Mouse (Mus musculus) left cerebral cortex, adult 18-20 months (tissue): ENCODE measurements around the gene Thnsl2. TPM values are rescaled to one million over a fixed set of nuclear protein-coding genes. Genes with fewer than 3 reads are reported as not detected.

Experiments
- DNase-seq, 2 experiments: peaks; one replicate each; pipeline ENCODE4 v3.0.0; 2021 to 2022; ENCODE audit warnings: low spot score in 2 of 2, mixed read lengths in 1 of 2
- total RNA-seq, 2 experiments: library from RNA; stranded (reverse); gene quantifications; 2 replicates each; pipeline ENCODE4 v1.2.3; 2021

Thnsl2 gene
- total RNA-seq, 2 experiments from 2014 or later: 3.8 to 5.6 TPM

DNA sequence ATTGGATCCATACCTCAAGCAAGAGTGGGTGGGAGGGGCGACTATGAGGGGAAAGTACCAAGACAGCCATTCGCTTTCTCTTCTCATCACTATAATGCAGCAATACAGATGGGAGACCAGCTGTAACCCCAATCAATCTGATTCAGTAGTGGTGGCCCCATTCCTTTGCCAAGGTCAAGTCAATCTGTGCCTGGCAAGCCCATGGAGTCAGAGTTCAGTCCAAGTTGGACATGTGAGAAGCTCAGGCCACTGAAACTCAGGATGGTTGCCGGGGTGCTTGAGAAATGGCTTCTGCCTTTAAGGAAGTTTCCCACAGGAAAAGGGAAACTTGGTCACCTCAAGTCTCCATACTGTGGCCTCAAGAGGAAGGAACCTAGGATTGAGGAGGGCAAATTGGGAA is 9.2 kb downstream of the Thnsl2 start:
- no peak for DNase-seq

GRCm38 (mm10) chr6:71133559-71133958 is 10.7 kb downstream of the Thnsl2 start:
- DNase-seq: no peak

DNA sequence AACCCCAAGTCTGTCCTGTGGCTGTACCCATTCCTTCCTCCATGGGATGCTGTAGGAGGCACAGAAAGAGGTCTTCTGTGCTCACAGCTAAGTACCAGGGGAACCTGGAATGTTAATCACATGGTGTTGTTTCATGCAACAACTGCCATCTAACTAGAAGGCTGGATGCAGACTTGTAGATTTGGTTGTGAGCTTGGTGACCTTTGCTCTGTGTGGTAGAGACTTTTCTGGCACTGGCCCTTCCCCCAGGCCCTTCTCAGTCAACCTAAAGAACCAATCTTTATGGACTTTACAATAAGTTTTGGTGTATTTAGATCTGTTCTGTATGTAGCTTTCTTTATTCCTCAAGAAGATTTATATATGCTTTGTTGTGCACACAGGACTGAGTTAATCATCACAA is 13.2 kb downstream of the Thnsl2 start:
- DNase-seq: no peak

GRCm38 (mm10) chr6:71130269-71130668 is 14.0 kb downstream of the Thnsl2 start:
- DNase-seq: no peak

DNA sequence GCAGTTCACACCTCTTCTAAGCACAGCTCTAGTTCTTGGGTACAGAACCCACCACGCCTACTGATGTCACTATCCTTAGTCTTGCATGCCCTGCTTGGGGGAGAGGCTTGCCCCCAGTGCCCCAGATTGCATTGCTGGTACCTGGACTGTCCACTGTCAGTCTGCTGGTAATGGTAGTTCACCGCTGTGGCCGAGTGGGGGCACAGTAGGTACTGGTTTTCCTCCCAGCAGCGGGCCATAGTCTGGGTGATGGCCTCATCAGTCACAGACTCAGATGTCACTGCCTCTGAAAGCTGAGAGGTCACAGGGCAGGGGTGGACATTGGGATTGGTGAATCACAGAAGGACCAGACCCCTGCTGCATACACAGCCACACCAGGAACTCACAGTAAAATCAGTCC is 15.2 kb downstream of the Thnsl2 start:
- no peak for DNase-seq

GRCm38 (mm10) chr6:71126290-71126689 is 17.9 kb downstream of the Thnsl2 start:
- no peak for DNase-seq

DNA sequence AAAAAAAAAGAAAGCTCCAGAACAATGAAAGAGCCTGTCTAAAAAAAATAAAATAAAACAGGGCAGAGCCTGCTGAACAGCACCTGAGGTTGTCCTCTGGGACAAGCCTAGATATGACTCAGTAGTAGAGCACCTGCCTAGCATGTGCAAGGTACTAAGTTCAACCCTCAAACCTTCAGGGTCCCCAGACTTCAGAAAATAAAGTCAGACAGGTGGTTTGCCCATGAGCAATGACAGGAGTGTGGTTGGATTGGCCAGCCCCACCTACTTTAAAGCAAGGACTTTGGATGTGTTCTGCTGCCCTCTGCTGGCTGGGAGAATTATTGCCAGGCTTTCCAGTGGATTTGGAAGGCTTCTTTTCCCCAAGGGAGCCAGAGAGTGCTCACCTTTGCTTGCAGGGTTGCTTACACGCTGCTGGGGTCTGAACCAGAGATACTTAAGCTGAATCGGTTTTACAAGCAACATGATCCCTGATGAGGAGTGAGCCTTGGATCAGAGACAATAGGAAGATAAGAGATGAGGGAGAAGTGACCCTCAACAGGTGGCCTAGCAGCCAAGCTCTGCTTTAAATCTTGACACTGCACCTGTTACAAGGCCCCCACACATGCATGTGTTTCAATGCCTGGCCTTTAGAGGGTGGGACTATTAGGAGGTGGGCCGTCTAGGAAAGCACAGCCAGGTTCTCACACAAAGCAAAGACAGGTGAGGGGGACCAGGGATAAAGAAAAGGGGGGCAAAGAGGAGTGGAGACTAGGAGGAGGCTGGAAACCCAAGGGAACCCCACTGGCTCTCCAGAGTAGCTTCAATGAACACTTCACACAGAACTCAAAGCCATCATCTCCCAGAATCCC is 19.0 kb downstream of the Thnsl2 start:
- DNase-seq: peak; percentile 83 to 87

GRCm38 (mm10) chr6:71119577-71120254 is 24.5 kb downstream of the Thnsl2 start:
- DNase-seq: no peak

DNA sequence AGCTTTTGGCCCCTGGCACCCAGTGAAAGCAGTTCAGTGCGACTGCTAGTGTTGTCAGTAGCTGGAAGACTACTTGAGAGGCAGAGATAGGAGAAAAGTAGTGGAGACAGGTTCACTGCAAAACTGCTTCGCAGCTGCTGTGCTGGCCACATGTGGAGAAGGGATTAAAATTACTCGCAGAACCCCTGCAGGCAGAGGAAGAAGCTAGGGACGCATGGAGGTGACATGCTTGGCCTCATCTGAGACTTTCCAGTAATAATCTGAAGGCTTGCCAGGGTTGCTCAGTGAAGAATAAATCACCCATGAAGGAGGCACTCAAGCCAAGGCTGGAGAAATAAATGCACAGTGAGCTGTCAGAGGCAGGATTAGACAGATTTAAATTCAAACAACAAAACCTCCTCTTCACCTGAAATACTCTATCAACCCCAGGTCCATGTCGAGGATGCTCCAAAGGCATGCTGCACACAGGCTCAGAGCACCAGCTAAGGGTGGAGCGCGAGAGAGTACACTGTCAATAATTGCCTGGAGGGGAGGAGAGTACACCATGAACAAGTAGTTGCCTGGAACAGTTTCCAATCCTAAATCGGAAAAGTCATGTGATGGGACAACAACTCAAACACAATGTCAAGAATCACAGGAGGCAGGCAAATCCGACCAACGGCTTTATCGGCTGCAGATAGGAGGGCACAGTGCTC is 32.7 kb downstream of the Thnsl2 start:
- no peak for DNase-seq

- DNase-seq: no peak
Measured at GRCm38 (mm10) chr6:71106170-71106945, 37.9 kb downstream of the Thnsl2 start.

DNA sequence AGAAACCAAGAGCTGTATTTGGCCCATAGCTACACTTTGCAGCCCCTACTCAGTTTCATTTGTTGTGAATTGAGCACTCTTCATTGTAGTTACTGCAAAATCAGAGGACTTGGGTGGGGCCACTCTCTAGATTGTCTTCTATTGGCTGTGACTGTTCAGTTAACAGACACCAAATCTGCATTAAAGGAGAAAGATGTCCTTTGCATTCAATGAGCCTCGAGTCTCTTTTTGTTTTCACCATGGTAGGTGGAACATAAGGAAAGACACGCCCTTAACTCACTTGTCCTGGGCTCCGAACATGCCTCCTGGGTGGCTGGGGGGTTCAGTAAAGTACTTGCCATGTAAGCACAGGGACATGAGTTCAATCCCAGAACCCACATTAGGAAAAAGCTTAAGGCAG is 48.1 kb downstream of the Thnsl2 start:
- no peak for DNase-seq

DNA sequence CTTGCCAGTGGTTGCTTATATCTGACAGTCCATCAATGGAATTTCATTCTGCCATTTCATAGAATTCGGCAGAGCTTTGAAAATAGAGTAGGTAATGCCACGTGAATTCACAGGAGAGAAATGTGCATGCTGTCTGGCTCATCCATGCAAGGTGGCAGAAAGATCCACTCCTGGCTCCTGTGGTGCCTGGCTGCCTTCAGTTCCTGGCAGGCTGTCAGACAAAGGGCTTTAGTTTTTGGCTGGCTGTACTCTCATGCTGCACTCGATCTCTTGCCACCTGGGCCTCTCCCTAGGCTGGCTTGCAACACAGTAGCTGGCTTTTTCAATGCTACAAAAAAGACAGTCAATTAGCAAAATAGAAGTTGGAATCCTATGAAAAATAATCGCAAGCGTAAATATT is 49.5 kb downstream of the Thnsl2 start:
- DNase-seq: no peak

GRCm38 (mm10) chr6:71093686-71094085 is 50.6 kb downstream of the Thnsl2 start:
- DNase-seq: no peak

DNA sequence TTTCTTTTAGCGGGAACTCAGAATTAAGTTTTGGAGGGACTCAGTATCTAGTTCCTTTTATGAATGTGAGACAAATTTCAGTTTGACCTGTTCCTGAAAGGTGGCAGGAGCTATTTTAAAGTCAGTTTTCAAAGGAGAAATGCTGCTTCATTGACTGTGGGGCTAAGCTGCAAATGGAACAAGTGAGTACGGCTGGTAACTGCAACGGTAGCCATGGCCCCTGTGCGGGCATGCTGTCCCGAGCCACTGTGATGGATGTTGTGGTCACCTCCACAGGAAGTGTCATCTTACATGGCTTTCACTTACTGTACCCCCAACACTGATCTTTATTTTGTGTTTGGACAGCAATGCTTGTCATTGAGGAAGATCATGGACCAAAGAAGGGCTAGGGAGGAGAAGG is 53.8 kb downstream of the Thnsl2 start:
- DNase-seq: no peak

DNA sequence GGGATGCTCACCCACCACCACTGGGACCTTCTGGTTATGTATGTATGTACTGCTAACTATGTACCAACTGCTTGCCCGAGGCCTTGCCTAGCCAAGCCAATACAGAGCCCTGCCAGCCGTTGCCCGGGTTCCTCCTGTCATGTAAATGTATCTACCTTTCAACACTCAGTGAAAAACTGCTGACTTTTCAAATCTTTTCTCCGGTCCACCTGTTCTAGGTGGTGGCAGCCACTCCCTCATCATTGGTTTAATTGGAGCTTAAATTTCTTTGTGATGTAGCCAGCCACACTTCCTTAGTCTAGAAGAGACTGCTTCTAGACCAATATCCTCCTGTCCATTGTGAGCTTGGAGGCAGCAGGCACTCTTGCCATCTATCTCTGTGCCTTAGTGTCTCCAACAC is 54.5 kb downstream of the Thnsl2 start:
- DNase-seq: no peak

GRCm38 (mm10) chr6:71088992-71089391 is 55.2 kb downstream of the Thnsl2 start:
- no peak for DNase-seq

DNA sequence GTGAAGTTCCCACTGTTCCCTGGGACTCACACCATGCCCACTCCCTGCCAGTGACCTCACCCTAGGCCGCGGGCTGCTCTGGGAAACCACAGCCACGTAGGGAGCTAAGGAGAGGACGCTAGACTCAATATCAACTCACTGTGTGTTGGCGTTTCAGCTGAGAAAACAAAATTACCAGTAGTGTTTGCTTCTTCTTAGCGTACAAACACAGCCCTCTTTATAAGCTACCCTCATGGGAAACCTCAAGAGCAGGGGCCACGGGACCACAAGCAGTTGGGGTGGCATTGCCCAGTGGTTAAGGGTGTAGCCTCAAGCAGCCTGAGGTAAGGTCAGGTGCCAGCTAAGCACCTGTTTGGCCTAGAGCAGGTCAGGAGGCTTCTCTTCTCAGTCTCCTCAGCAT is 60.8 kb downstream of the Thnsl2 start:
- no peak for DNase-seq

GRCm38 (mm10) chr6:71082084-71082483 is 62.2 kb downstream of the Thnsl2 start:
- no peak for DNase-seq

GRCm38 (mm10) chr6:71081230-71081629 is 63.0 kb downstream of the Thnsl2 start:
- no peak for DNase-seq
